Mouse (Mus musculus): Measurements from ENCODE around the gene Dpep3. TPM values are rescaled to one million over a fixed set of nuclear protein-coding genes. Genes with fewer than 3 reads are reported as not detected.
A peak's percentile ranks its signal among the peaks of the same experiment; 100 is the strongest.

The Dpep3 gene
- total RNA-seq, 1 experiment from 2014 or later, result not detected

DNA sequence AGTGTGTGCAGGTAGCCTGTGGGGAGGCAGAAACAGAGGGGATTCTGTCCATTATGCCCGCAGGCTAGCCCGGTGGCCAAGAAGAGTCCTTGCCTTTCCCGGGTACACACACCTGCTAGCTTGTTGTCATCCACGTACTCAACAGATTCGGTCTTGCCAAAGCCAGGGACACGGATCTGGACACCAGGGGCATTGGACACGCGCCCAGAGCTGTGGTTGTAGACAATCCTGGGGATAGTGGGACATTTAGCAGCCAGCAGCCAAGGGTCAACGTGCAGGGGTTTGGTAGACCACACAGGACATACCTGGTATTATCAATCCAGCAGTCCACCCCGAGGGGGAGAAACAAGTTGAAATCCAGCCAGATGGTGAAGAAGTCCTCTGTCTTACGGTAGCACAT, 37.2 kb downstream of the Dpep3 start:
- ATAC-seq (ENCODE audit: extremely low read depth, insufficient number of reproducible peaks, low FRiP score, poor library complexity, severe bottlenecking), result no peak

DNA sequence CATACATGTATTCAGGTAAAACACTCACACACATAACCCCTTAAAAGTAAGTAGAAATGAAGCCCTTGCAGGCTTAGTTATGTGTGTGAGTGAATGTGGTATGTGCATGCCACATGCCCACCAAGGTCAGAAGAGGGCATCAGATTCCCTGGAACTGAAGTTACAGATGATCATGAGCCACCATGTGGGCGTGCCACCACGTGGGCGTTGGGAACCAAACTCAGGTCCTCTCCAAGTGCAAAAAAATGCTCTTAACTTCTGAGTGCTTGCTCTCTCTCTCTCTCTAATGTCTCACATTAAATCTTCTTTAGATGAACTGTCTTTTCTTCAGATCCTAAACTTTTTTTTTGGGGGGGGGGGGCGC, 40.9 kb downstream of the Dpep3 start, which contains the start of gene Psmb10:
Psmb10 (minus strand) TSS at position 139 of the 364 bp plus-strand sequence.
- ATAC-seq (ENCODE audit: extremely low read depth, insufficient number of reproducible peaks, low FRiP score, poor library complexity, severe bottlenecking), result no peak

DNA sequence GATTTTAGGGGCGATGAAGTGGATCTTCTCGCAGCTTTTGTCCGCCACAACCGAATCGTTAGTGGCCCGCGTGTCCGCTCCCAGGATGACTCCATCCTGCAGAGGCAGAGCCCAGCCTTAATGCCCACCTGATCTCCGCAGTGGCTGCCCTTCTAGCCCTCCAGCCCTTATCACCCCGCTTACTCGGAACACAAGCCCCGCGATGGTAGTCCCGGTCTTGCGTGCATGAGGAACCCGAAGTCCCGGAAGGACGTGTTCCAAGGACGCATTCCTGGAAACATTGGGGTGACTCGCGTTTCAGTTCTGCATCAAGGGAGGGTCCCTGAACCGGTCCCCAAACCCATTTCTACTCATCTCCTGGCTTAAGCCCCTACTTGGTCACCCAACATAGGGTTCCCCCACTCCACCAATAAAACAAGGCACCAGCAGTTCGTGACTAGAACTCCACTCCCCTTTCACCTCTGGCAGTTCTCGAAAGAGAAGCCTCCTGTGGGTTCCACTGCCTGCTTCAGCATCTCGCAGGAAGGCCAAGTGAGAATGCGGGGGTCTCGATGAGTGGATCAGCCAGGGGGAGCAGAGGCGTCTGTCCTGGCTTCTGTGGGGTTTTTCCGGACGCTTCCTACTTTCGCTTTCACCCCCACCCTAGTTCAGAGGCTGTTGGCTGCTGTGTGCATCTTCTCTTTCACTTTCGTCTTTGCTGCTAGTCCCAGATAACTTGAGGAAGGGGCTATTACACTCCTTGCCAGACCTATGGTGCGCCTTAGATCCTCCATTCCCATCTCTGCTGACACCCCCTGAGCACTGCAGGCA, 41.5 kb downstream of the Dpep3 start:
- ATAC-seq (ENCODE audit: extremely low read depth, insufficient number of reproducible peaks, low FRiP score, poor library complexity, severe bottlenecking), result peak; percentile 25

DNA sequence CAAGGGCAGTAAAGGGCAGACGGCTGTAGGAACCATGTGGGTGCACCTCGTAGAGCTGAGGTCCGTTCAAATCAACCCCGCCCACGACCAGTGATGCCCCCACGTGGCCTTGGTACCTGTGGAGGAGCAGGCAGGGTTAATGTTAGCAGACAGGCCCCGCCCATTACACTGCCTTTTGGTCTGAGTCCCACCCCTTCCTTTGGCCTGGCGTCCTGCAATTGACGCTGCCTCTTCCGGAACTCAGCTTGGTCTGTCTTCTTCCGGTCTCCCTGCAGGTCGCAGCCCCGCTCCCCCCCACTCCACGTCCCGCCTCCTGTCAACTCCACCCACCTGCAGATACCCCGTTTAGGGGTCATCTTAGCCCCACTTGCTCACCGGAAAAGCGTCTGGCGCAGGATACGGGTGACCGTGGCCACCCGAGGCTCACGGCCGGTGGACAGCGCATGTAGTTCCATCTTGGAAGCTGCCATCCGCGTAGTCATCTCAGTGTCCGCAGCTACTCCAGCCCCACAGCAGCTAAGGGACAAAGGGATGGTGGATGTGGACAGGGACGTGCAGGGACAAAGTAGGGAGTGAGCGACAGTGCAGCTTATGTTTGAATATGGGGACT, 42.3 kb downstream of the Dpep3 start:
- ATAC-seq (ENCODE audit: extremely low read depth, insufficient number of reproducible peaks, low FRiP score, poor library complexity, severe bottlenecking), result peak; percentile 82

DNA sequence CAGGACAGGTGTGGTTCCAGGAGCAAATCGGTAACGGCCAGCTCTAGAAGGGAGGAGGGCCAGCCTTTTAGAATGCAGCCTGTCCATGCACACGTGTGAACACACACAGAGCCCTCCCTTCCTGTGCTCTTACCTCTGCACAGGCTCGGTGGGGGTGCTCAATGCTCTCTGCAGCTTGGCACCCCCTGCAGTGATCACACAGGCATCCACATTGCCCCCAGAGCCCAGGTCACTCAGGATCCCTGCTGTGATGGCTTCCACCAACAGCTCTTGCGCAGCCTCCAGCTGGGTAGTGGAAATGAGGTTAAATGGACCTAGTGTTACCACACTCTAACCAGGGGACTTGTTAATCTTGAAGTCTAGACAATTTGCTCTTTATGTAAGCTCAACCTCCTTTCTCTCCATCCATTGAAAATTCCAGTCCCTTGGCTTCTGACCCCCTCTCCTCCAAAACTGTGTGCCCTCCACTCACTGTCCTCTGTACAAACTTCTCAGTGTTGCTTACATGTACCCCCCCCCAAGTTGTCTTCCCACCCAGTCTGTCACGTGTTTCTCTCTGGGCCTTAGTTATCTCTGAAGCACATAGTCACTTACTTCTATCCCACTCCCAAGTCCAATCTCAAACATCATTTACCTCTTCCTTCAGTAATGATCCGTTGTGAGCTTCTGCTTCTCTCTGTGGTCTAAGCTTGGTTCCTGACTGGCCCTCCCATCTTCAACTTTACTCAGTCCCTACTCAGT, 43.2 kb downstream of the Dpep3 start:
- ATAC-seq (ENCODE audit: extremely low read depth, insufficient number of reproducible peaks, low FRiP score, poor library complexity, severe bottlenecking), result no peak

DNA sequence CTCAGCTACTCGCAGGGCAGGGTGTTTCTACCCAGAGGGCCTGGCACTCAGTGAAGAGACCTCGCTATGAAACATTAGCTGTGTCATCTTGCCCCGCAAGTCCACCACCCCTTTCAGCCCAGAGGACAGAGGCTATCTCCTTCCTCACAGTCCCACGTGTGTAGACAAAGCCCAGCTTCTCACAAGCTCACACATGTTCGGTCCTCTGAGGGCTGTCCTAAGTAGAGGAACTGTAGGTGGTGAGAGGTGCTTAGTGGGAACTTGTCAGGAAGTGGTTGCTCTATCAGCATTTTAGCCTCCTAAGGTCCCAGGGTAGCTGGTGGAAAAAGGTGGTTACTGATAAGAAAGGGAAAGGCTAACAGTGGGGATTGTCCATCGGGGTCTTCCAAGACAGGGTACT, 44.1 kb downstream of the Dpep3 start:
- no peak for ATAC-seq (ENCODE audit: extremely low read depth, insufficient number of reproducible peaks, low FRiP score, poor library complexity, severe bottlenecking)

DNA sequence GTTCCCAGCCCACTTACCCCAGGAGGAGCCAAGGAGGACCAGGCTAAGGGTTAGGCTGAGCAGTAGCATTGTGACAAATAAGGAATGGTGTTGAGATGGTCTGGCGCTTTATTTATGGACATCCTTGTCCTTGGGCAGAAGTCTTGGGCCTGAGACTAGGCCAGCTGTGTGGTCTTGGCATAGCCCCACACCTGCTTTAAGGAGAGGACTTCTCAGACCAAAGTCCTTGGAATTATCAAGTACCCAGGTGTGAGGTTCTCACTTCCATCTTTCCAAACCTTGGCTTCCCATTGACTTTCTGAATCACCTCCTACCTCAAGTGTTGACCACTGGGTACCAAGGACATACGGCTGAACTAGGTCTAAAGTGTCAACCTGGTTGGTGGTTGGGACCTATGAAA, 45.5 kb downstream of the Dpep3 start, which contains the start of gene Ctrl:
Ctrl (minus strand) TSS at position 101 of the 400 bp plus-strand sequence.
- no peak for ATAC-seq (ENCODE audit: extremely low read depth, insufficient number of reproducible peaks, low FRiP score, poor library complexity, severe bottlenecking)

DNA sequence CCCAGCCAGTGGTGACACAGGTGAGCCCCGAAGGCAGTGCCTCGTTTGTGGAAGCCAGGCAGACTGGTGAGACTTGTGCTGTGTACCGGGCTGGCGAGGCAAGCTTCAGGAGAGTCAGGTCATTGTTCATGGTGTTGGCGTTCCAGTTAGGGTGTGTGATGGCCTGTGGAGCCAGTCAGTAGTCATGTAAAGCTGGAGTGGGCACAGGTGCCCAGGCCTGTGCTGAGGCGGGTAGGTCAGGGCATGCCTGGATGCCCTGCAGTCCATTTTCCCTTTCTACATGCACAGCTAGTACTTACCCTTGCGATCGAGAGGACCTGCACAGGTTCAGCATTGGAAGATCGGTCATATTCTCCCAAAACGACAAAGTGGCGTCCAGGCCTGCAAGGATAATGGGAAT, 46.7 kb downstream of the Dpep3 start:
- ATAC-seq (ENCODE audit: extremely low read depth, insufficient number of reproducible peaks, low FRiP score, poor library complexity, severe bottlenecking), result no peak

DNA sequence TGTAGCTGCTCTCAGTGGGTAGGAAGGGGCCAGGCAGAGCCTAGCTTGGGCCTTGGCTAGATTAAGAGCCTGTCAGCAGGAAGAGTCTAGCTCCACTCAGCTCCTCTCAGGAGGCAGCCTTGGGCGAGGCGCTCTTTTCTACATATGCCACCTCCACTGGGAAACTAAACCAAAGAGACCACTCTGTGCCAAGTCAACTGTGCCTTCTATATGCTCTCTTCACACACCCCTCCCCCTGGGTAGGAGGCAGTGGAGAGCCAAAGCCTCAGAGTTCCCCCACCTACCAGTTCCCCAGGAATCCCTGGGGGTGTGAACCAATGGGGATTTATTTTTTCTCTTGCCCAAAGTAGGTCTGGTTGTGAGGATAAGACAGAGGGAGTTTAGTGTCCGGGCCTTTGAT, 48.0 kb downstream of the Dpep3 start:
- ATAC-seq (ENCODE audit: extremely low read depth, insufficient number of reproducible peaks, low FRiP score, poor library complexity, severe bottlenecking), result no peak

DNA sequence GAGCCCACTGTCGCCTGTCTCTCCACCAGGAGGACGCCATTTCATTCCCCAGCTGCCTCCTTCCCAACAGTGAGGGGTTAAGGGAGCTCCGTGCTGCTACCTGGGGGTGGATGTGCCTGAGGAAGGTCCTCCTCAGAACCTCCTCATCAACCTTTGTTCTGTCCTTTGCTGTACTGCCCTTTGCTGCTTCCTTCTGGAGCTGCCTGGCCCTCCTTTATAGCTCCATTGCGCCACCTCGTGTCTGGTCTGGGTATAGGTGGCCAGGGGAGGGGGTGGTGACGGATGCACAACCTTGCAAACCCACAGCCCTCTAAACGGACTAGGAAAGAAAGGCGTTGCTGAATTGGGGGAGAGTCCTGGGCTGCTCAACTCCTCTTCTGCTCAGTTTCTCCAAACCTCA, 48.6 kb downstream of the Dpep3 start:
- peak; percentile 82 for ATAC-seq (ENCODE audit: extremely low read depth, insufficient number of reproducible peaks, low FRiP score, poor library complexity, severe bottlenecking)

DNA sequence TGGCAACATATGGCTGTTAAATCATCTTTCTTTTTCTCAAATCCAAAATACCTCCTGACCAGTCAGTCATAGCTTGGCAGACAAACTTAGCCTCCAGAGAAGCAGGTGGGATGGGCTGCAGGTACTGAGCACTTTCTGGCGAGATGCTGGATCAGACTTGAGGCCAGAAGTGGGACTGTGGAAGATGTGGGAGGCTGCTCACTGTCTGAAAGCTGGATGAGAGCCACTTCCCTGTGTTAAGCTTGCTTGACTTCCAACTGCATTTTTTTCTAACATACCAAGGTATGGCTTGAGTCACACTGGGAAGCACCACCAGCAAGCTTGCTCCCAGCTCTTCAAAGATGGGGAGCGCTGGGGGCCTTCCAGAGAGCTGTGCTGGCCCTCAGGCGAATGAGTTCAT, 54.1 kb downstream of the Dpep3 start:
- no peak for ATAC-seq (ENCODE audit: extremely low read depth, insufficient number of reproducible peaks, low FRiP score, poor library complexity, severe bottlenecking)

Other genes with a start within 250 kb of the Dpep3 start
- 1.6 and 3.6 TPM in 2 replicates for gene Gfod2, start 220.8 kb downstream of the Dpep3 start, total RNA-seq (2017)
- 16.9 and 17.2 TPM in 2 replicates for gene Ranbp10, start 152.1 kb downstream of the Dpep3 start, total RNA-seq (2017)
- gene Tsnaxip1, start 151.7 kb downstream of the Dpep3 start, total RNA-seq (2017), result 1.3 and 1.5 TPM in 2 replicates
- 6.4 and 10.4 TPM in 2 replicates for gene Cenpt, start 126.2 kb downstream of the Dpep3 start, total RNA-seq (2017)
- 16.3 and 16.6 TPM in 2 replicates for gene Thap11, start 124.3 kb downstream of the Dpep3 start, total RNA-seq (2017)
- gene Nutf2, start 118.8 kb downstream of the Dpep3 start, total RNA-seq (2017), result 18.9 and 23.7 TPM in 2 replicates
- gene Edc4, start 98.5 kb downstream of the Dpep3 start, total RNA-seq (2017), result 53.4 and 54.1 TPM in 2 replicates
- not detected in 2 replicates for gene Nrn1l, start 85.9 kb downstream of the Dpep3 start, total RNA-seq (2017)
- 16.8 and 17.8 TPM in 2 replicates for gene Pskh1, start 79.0 kb downstream of the Dpep3 start, total RNA-seq (2017)
- 3.5 and 5.9 TPM in 2 replicates for gene Ctrl, start 45.6 kb downstream of the Dpep3 start, total RNA-seq (2017)
- 56.2 and 67.8 TPM in 2 replicates for gene Psmb10, start 41.0 kb downstream of the Dpep3 start, total RNA-seq (2017)
- not detected in 2 replicates for gene Lcat, start 36.0 kb downstream of the Dpep3 start, total RNA-seq (2017)
- 2.7 and 4.8 TPM in 2 replicates for gene Slc12a4, start 13.3 kb downstream of the Dpep3 start, total RNA-seq (2017)
- gene Dus2, start 11.9 kb upstream of the Dpep3 start, total RNA-seq (2017), result 19.4 and 19.6 TPM in 2 replicates
- not detected in 2 replicates for gene Dpep2nb, start 26.5 kb upstream of the Dpep3 start, total RNA-seq (2017)
- 7.2 and 7.7 TPM in 2 replicates for gene Ddx28, start 32.5 kb upstream of the Dpep3 start, total RNA-seq (2017)
- gene Nfatc3, start 79.4 kb upstream of the Dpep3 start, total RNA-seq (2017), result 104 and 107 TPM in 2 replicates
- gene Esrp2, start 157.5 kb upstream of the Dpep3 start, total RNA-seq (2017), result 0.25 TPM in 1 of 2 replicates, not detected in the other
- gene Pla2g15, start 171.0 kb upstream of the Dpep3 start, total RNA-seq (2017), result 8.5 and 13.6 TPM in 2 replicates
- 9.3 and 11.3 TPM in 2 replicates for gene Slc7a6, start 189.4 kb upstream of the Dpep3 start, total RNA-seq (2017)
- 61.8 and 67.5 TPM in 2 replicates for gene Slc7a6os, start 231.5 kb upstream of the Dpep3 start, total RNA-seq (2017)
- gene Prmt7, start 231.5 kb upstream of the Dpep3 start, total RNA-seq (2017), result 21.4 and 21.5 TPM in 2 replicates

Data from neutrophil, adult 5-6 weeks (primary cell).